ENCODE assay signal across 33 mouse cellular contexts in genomic region chr6:143757462-143757861, GRCm38 (mm10).
A peak's percentile ranks its signal among the peaks of the same experiment; 100 is the strongest.
DNase-seq lines count a peak whose midpoint lies in the region; ATAC-seq and TF ChIP-seq lines count a peak whose summit lies in the region.
"Had no signal": no experiment of that assay in that cellular context is flagged by ENCODE, and none has a peak within 500 bp of the region (broad histone marks: within the 10 kb centered on the region; RNA-seq: fewer than 3 reads in every experiment).

No protein-coding gene starts in this region.

- no peak for TF ChIP-seq EP300 in heart, adult 2 months (IDR thresholded peaks at IDR 0.05; ENCODE audit: insufficient read depth, low read depth, low read length)

- no peak overlapping the region for H3K27ac ChIP-seq in heart, adult 2 months
- no peak overlapping the region for H3K27ac ChIP-seq in ES-E14 (ENCODE audit: insufficient read depth, low read depth, low read length, poor library complexity, severe bottlenecking)
- H3K27ac ChIP-seq in hindbrain, embryonic 13.5 days = no peak overlapping the region
- H3K27ac ChIP-seq: embryonic facial prominence, embryonic 13.5 days; heart, embryonic 10.5 days; heart, embryonic 15.5 days; hindbrain, postnatal 0 days; liver, embryonic 12.5 days; macrophage; midbrain, embryonic 10.5 days; midbrain, embryonic 15.5 days; neural tube, embryonic 15.5 days had no signal

- intact Hi-C loops in heart, adult 2 months (cut with DNase I) = no loop called here

- no peaks in the 10 kb centered on the region for H3K36me3 ChIP-seq in heart, adult 2 months (ENCODE audit: control insufficient read depth, insufficient read depth, low read length)
- no peaks in the 10 kb centered on the region for H3K36me3 ChIP-seq in ES-E14 (ENCODE audit: control insufficient read depth, insufficient read depth, low read length, poor library complexity, severe bottlenecking)
- H3K36me3 ChIP-seq in hindbrain, embryonic 13.5 days = no peaks in the 10 kb centered on the region
- H3K36me3 ChIP-seq: embryonic facial prominence, embryonic 13.5 days; heart, embryonic 10.5 days; heart, embryonic 15.5 days; liver, embryonic 12.5 days; midbrain, embryonic 10.5 days; midbrain, embryonic 15.5 days; neural tube, embryonic 15.5 days had no signal

- no peak overlapping the region for H3K9ac ChIP-seq in heart, adult 2 months (ENCODE audit: low read depth, low read length)
- H3K9ac ChIP-seq in ES-E14 (ENCODE audit: insufficient read depth, low read depth, low read length, poor library complexity, severe bottlenecking) = no peak overlapping the region
- H3K9ac ChIP-seq in hindbrain, embryonic 13.5 days = no peak overlapping the region
- H3K9ac ChIP-seq: embryonic facial prominence, embryonic 13.5 days; heart, embryonic 15.5 days; liver, embryonic 12.5 days; liver, postnatal 0 days; midbrain, embryonic 15.5 days; neural tube, embryonic 15.5 days had no signal

- ATAC-seq in common myeloid progenitor, adult 5-6 weeks (replicated peaks; ENCODE audit: low read depth, poor library complexity, severe bottlenecking) = peak; percentile 81
- ATAC-seq in hindbrain, embryonic 13.5 days (ENCODE audit: low FRiP score) = no peak
- ATAC-seq: forebrain, embryonic 16.5 days; hindbrain, postnatal 0 days; intestine, embryonic 16.5 days; liver, embryonic 12.5 days; liver, postnatal 0 days; midbrain, embryonic 15.5 days had no signal

- H3K9me3 ChIP-seq in ES-E14 (ENCODE audit: control insufficient read depth, insufficient read depth, low read depth, low read length) = no peaks in the 10 kb centered on the region
- H3K9me3 ChIP-seq in hindbrain, embryonic 13.5 days = no peaks in the 10 kb centered on the region
- H3K9me3 ChIP-seq: embryonic facial prominence, embryonic 13.5 days; heart, embryonic 10.5 days; heart, embryonic 15.5 days; liver, embryonic 12.5 days; midbrain, embryonic 10.5 days; midbrain, embryonic 15.5 days; neural tube, embryonic 15.5 days had no signal

- H3K4me1 ChIP-seq in heart, adult 2 months (ENCODE audit: control insufficient read depth, insufficient read depth, low read length) = no peaks in the 10 kb centered on the region
- H3K4me1 ChIP-seq in ES-E14 (ENCODE audit: control insufficient read depth in 2 of 2, insufficient read depth in 2 of 2, low read length in 2 of 2, poor library complexity in 1 of 2) = no peaks in the 10 kb centered on the region
- H3K4me1 ChIP-seq in hindbrain, embryonic 13.5 days (replicated peaks) = no peaks in the 10 kb centered on the region
- H3K4me1 ChIP-seq: embryonic facial prominence, embryonic 13.5 days; heart, embryonic 10.5 days; heart, embryonic 15.5 days; liver, embryonic 12.5 days; midbrain, embryonic 10.5 days; midbrain, embryonic 15.5 days; neural tube, embryonic 15.5 days had no signal

- DNase-seq in heart, adult 11 months = peak; percentile 64
- DNase-seq in heart, adult 2 months = no peak
- DNase-seq in 3T3-L1 (ENCODE audit: low read depth, low spot score) (peak; percentile 15), ES-E14 (ENCODE audit: low read depth, low spot score) (peak; percentile 1)
- no peak for DNase-seq in cerebellum, postnatal 4 days (ENCODE audit: low spot score in 2 of 2)
- DNase-seq in urinary bladder, postnatal 10 days (ENCODE audit: low spot score) = no peak
- DNase-seq: adrenal gland, adult 8-10 months; B cell, adult 2 months; cerebellum, adult 9-10 months; cerebellum, postnatal 36 days; gastrocnemius, postnatal 10 days; kidney, postnatal 36 days; layer of hippocampus, postnatal 36 days; left cerebral cortex, postnatal 4 days; liver, postnatal 0 days; lung, postnatal 10 days; thymus, adult 2 months; thymus, postnatal 36 days had no signal

- H3K79me2 ChIP-seq in heart, adult 2 months (replicated peaks; ENCODE audit: control insufficient read depth, insufficient read depth, low read length) = no peaks in the 10 kb centered on the region

- no peaks in the 10 kb centered on the region for H3K27me3 ChIP-seq in heart, adult 2 months (ENCODE audit: control insufficient read depth, insufficient read depth, low read length)
- H3K27me3 ChIP-seq in hindbrain, embryonic 13.5 days = no peaks in the 10 kb centered on the region
- H3K27me3 ChIP-seq: CH12.LX; embryonic facial prominence, embryonic 13.5 days; heart, embryonic 15.5 days; liver, embryonic 12.5 days; midbrain, embryonic 15.5 days; neural tube, embryonic 15.5 days had no signal

- TF ChIP-seq POLR2A in heart, adult 2 months (IDR thresholded peaks at IDR 0.05; ENCODE audit: insufficient read depth, low read depth, low read length) = no peak

- no peak for TF ChIP-seq CTCF in heart, adult 2 months (IDR thresholded peaks at IDR 0.05)

- 60% methylated on average over 3 of the region's 3 CpGs for WGBS in heart, adult 2 months
- WGBS in hindbrain, embryonic 13.5 days = 71% methylated on average over 3 of the region's 3 CpGs

- in situ Hi-C loops in ES-E14 (cut with MboI; ENCODE audit: low sequenced_read_pairs in 2 of 2, unreplicated experiment in 2 of 2) = no loop called here

- no peak overlapping the region for H3K4me3 ChIP-seq in heart, adult 2 months
- H3K4me3 ChIP-seq in ES-E14 (ENCODE audit: insufficient read depth in 1 of 2, low read depth in 1 of 2, low read length in 2 of 2, poor library complexity in 1 of 2, severe bottlenecking in 1 of 2) = no peak overlapping the region
- H3K4me3 ChIP-seq in hindbrain, embryonic 13.5 days = no peak overlapping the region
- H3K4me3 ChIP-seq: embryonic facial prominence, embryonic 13.5 days; erythroblast, embryonic 14.5 days; heart, embryonic 10.5 days; heart, embryonic 15.5 days; liver, embryonic 12.5 days; midbrain, embryonic 10.5 days; midbrain, embryonic 15.5 days; neural tube, embryonic 15.5 days had no signal

- no peak overlapping the region for H3K4me2 ChIP-seq in hindbrain, embryonic 13.5 days
- H3K4me2 ChIP-seq: embryonic facial prominence, embryonic 13.5 days; heart, embryonic 15.5 days; liver, embryonic 12.5 days; midbrain, embryonic 15.5 days; neural tube, embryonic 15.5 days had no signal

TF ChIP-seq in ES-E14, 5 proteins besides CTCF, POLR2A, EP300 and RAD21:
- TF ChIP-seq ZNF384 (IDR thresholded peaks at IDR 0.05; ENCODE audit: low read depth, low read length) (no peak), CHD2 (IDR thresholded peaks at IDR 0.05; ENCODE audit: low read depth, low read length) (no peak), HCFC1 (IDR thresholded peaks at IDR 0.05; ENCODE audit: borderline replicate concordance, insufficient read depth, low read length) (no peak), ZC3H11A (IDR thresholded peaks at IDR 0.05; ENCODE audit: borderline replicate concordance, low read depth, low read length) (no peak), MAFK (IDR thresholded peaks at IDR 0.05; ENCODE audit: insufficient read depth, low read depth, low read length) (no peak)

Comparison
In these comparisons a context has a peak if more than half of its experiments do, and no peak if none do; other contexts are left out.
1. DNase-seq: peak in heart, adult 11 months (single experiment), 3T3-L1 (single experiment) and ES-E14 (single experiment); none in heart, adult 2 months (0 of 2), cerebellum, postnatal 4 days (0 of 2) and urinary bladder, postnatal 10 days (single experiment).